Mouse (Mus musculus) lung, embryonic 16.5 days (tissue): Measurements from ENCODE around the gene Midn. TPM values are rescaled to one million over a fixed set of nuclear protein-coding genes. Genes with fewer than 3 reads are reported as not detected.

Experiments
- ATAC-seq: fragments of 200-750 bp; cut with Nextera tagmentation; 2 replicates; pipeline ENCODE4 v1.8.0; 2017; ENCODE audit warnings: low read depth, mild to moderate bottlenecking, moderate library complexity
- H3K27ac ChIP-seq: fragments of 300-500 bp; sonication (generic); 2 replicates; pipeline ENCODE4 v1.5.1; 2014; ENCODE audit warnings: mild to moderate bottlenecking, control low read depth, low read length
- H3K27me3 ChIP-seq: fragments of 300-500 bp; sonication (generic); 2 replicates; pipeline ENCODE4 v1.6.1; 2014; ENCODE audit warnings: low read depth, low read length, mixed read lengths; ENCODE audit not compliant: control insufficient read depth, insufficient read depth
- H3K36me3 ChIP-seq: fragments of 300-500 bp; sonication (generic); 2 replicates; pipeline ENCODE4 v1.6.1; 2014; ENCODE audit warnings: low read length; ENCODE audit not compliant: control insufficient read depth, insufficient read depth
- H3K4me1 ChIP-seq: fragments of 300-500 bp; sonication (generic); replicated peaks from 2 replicates; pipeline ENCODE4 v1.6.1; 2014; ENCODE audit warnings: low read length, mixed read lengths; ENCODE audit not compliant: control insufficient read depth, insufficient read depth
- H3K4me2 ChIP-seq: fragments of 300-500 bp; sonication (generic); 2 replicates; pipeline ENCODE4 v1.6.1; 2014; ENCODE audit warnings: low read depth, low read length, control low read depth
- H3K4me3 ChIP-seq: fragments of 300-500 bp; sonication (generic); 2 replicates; pipeline ENCODE4 v1.5.1; 2014; ENCODE audit warnings: mild to moderate bottlenecking, low read length, control low read depth
- H3K9ac ChIP-seq: fragments of 300-500 bp; sonication (generic); 2 replicates; pipeline ENCODE4 v1.6.1; 2014; ENCODE audit warnings: low read length, control low read depth
- H3K9me3 ChIP-seq: fragments of 300-500 bp; sonication (generic); 2 replicates; pipeline ENCODE4 v1.6.1; 2016; ENCODE audit warnings: low read length; ENCODE audit not compliant: control insufficient read depth
- WGBS: fragments of 180-500 bp; shearing (Covaris S2); extraction: QIAGEN DNeasy Blood & Tissue Kit; methylation state at CpG from one replicate; pipeline ENCODE4 v1.1.7; 2014; 5-methylcytosine and 5-hydroxymethylcytosine counted together
- polyA plus RNA-seq: library from polyadenylated mRNA; unstranded; fragments of >200 nt; fragmentation: Nextera tagmentation; extraction: Ambion mirVana; gene quantifications from 2 replicates; pipeline ENCODE4 v1.2.1, GENCODE M21; 2015

Midn gene
- polyA plus RNA-seq, 1 experiment from 2014 or later = 11.8 TPM

- peak; percentile 58 for ATAC-seq
- Histone ChIP-seq H3K9me3 (no peaks in the 10 kb centered on the region), H3K9ac (peak overlapping the region; percentile 69), H3K27me3 (no peaks in the 10 kb centered on the region), H3K4me1 (peaks cover 21% of the 10 kb centered on the region), H3K4me3 (peak overlapping the region; percentile 60), H3K4me2 (peak overlapping the region; percentile 55), H3K36me3 (no peaks in the 10 kb centered on the region; the same call in 1 of the 2 replicates), H3K27ac (peak overlapping the region; percentile 91)
- WGBS = 3% methylated on average over 27 of the region's 27 CpGs
These were observed 33.5 kb upstream of the Midn start for GRCm38 (mm10) chr10:80114341-80115284.

GRCm38 (mm10) chr10:80115290-80115943, 32.7 kb upstream of the Midn start, which contains the start of gene Stk11:
Gene Stk11, plus strand, starts transcription at chr10:80115803.
- peak within 1 kb of the TSS; percentile 95 for H3K9ac ChIP-seq
- peak within 1 kb of the TSS; percentile 88 for H3K4me3 ChIP-seq
- H3K27ac ChIP-seq = peak within 1 kb of the TSS; percentile 91
- H3K4me1 ChIP-seq = peaks cover 21% of the 10 kb centered on the region
- H3K4me2 ChIP-seq = peak within 1 kb of the TSS; percentile 84
- peaks cover 1% of the 10 kb centered on the region; the same call in 1 of the 2 replicates for H3K36me3 ChIP-seq
- ATAC-seq = peak; percentile 97
- H3K9me3 ChIP-seq = no peaks in the 10 kb centered on the region
- 0% methylated on average over 62 of the region's 70 CpGs for WGBS
- H3K27me3 ChIP-seq = no peaks in the 10 kb centered on the region

GRCm38 (mm10) chr10:80115944-80116335, 32.1 kb upstream of the Midn start:
- H3K4me1 ChIP-seq = peaks cover 21% of the 10 kb centered on the region

GRCm38 (mm10) chr10:80116563-80116926, 31.5 kb upstream of the Midn start:
- Histone ChIP-seq H3K9ac (peak overlapping the region; percentile 95), H3K4me3 (peak overlapping the region; percentile 88), H3K27ac (peak overlapping the region; percentile 71), H3K27me3 (no peaks in the 10 kb centered on the region), H3K9me3 (no peaks in the 10 kb centered on the region), H3K4me1 (peaks cover 21% of the 10 kb centered on the region), H3K4me2 (peak overlapping the region; percentile 84), H3K36me3 (peaks cover 6% of the 10 kb centered on the region)
- WGBS = under 1% methylated on average over 27 of the region's 27 CpGs
- ATAC-seq = no peak

More at GRCm38 (mm10) chr10:80115944-80116335, 32.1 kb upstream of the Midn start:
- H3K4me2 ChIP-seq = peak overlapping the region; percentile 84
- H3K27me3 ChIP-seq = no peaks in the 10 kb centered on the region
- no peaks in the 10 kb centered on the region for H3K9me3 ChIP-seq
- peaks cover 2% of the 10 kb centered on the region; the same call in 1 of the 2 replicates for H3K36me3 ChIP-seq
- peak overlapping the region; percentile 95 for H3K9ac ChIP-seq
- under 1% methylated on average over 62 of the region's 63 CpGs for WGBS
- H3K27ac ChIP-seq = peak overlapping the region; percentile 71
- peak overlapping the region; percentile 88 for H3K4me3 ChIP-seq
- ATAC-seq = no peak

- peak overlapping the region; percentile 95 for H3K9ac ChIP-seq
- H3K4me1 ChIP-seq = peaks cover 21% of the 10 kb centered on the region
- WGBS = 2% methylated on average over 29 of the region's 30 CpGs
- no peaks in the 10 kb centered on the region for H3K9me3 ChIP-seq
- H3K4me3 ChIP-seq = peak overlapping the region; percentile 88
- no peak for ATAC-seq
- peak overlapping the region; percentile 71 for H3K27ac ChIP-seq
- H3K36me3 ChIP-seq = peaks cover 12% of the 10 kb centered on the region
- no peaks in the 10 kb centered on the region for H3K27me3 ChIP-seq
- H3K4me2 ChIP-seq = peak overlapping the region; percentile 84
These were observed 31.0 kb upstream of the Midn start for GRCm38 (mm10) chr10:80116927-80117691.

- Histone ChIP-seq H3K9ac (peak overlapping the region; percentile 95), H3K36me3 (peaks cover 12% of the 10 kb centered on the region)
- no peak for ATAC-seq
These were observed 30.3 kb upstream of the Midn start for GRCm38 (mm10) chr10:80117736-80118135.

GRCm38 (mm10) chr10:80118552-80118951, 29.5 kb upstream of the Midn start:
- Histone ChIP-seq H3K4me3 (peak overlapping the region; percentile 14; the same call in 1 of the 2 replicates), H3K4me1 (peaks cover 21% of the 10 kb centered on the region), H3K27ac (no peak overlapping the region; the same call in 1 of the 2 replicates), H3K36me3 (peaks cover 15% of the 10 kb centered on the region), H3K27me3 (no peaks in the 10 kb centered on the region), H3K9me3 (no peaks in the 10 kb centered on the region), H3K9ac (no peak overlapping the region), H3K4me2 (peak overlapping the region; percentile 84; the same call in 1 of the 2 replicates)
- WGBS = 54% methylated on average over 6 of the region's 6 CpGs
- no peak for ATAC-seq

More at GRCm38 (mm10) chr10:80117736-80118135, 30.3 kb upstream of the Midn start:
- Histone ChIP-seq H3K9me3 (no peaks in the 10 kb centered on the region), H3K27me3 (no peaks in the 10 kb centered on the region), H3K4me2 (peak overlapping the region; percentile 84), H3K4me3 (peak overlapping the region; percentile 88), H3K4me1 (peaks cover 21% of the 10 kb centered on the region), H3K27ac (0 out of 2 replicates have a peak overlapping the region, but pooled peaks have one; percentile 7)
- WGBS = 8% methylated on average over 1 of the region's 1 CpGs

GRCm38 (mm10) chr10:80120146-80120545, 27.9 kb upstream of the Midn start:
- Histone ChIP-seq H3K4me3 (no peak overlapping the region), H3K9ac (no peak overlapping the region), H3K4me2 (no peak overlapping the region), H3K36me3 (peaks cover 15% of the 10 kb centered on the region), H3K9me3 (no peaks in the 10 kb centered on the region), H3K27me3 (no peaks in the 10 kb centered on the region), H3K4me1 (peaks cover 15% of the 10 kb centered on the region), H3K27ac (no peak overlapping the region)
- ATAC-seq = no peak
- 66% methylated on average over 2 of the region's 2 CpGs for WGBS
